Mouse (Mus musculus): ENCODE data around the gene Gamt.

GRCm38 (mm10) chr10:80288097-80288496, 27.3 kb upstream of the Gamt start:
- TF ChIP-seq POLR2A (IDR thresholded peaks at IDR 0.05; ENCODE audit: low read depth, low read length) (no peak), CTCF (IDR thresholded peaks at IDR 0.05; ENCODE audit: borderline replicate concordance, insufficient read depth, low read length) (no peak)
